Mouse (Mus musculus) embryonic facial prominence, embryonic 11.5 days (tissue): ENCODE measurements around the gene Tnrc6c. TPM values are rescaled to one million over a fixed set of nuclear protein-coding genes. Genes with fewer than 3 reads are reported as not detected.

Experiments used
- ATAC-seq: fragments of 200-750 bp; cut with Nextera tagmentation; replicated peaks from 2 replicates; pipeline ENCODE4 v1.8.0; 2017; ENCODE audit warnings: low read depth; ENCODE audit not compliant: insufficient number of reproducible peaks, low FRiP score, low TSS enrichment
- DNase-seq: peaks from one replicate; pipeline ENCODE4 v3.0.0-alpha.2; 2015; ENCODE audit warnings: low spot score
- H3K27ac ChIP-seq: fragments of 300-500 bp; sonication (generic); replicated peaks from 2 replicates; pipeline ENCODE4 v1.5.1; 2014; ENCODE audit warnings: mild to moderate bottlenecking, low read depth, low read length, control low read depth
- H3K27me3 ChIP-seq: fragments of 300-500 bp; sonication (generic); 2 replicates; pipeline ENCODE4 v1.6.1; 2014; ENCODE audit warnings: mild to moderate bottlenecking, low read length, moderate library complexity, mixed read lengths; ENCODE audit not compliant: control insufficient read depth, insufficient read depth
- H3K36me3 ChIP-seq: fragments of 300-500 bp; sonication (generic); replicated peaks from 2 replicates; pipeline ENCODE4 v1.6.1; 2014; ENCODE audit warnings: low read depth, mild to moderate bottlenecking, low read length, moderate library complexity, mixed read lengths; ENCODE audit not compliant: control insufficient read depth, insufficient read depth
- H3K4me1 ChIP-seq: fragments of 300-500 bp; sonication (generic); 2 replicates; pipeline ENCODE4 v1.6.1; 2014; ENCODE audit warnings: low read length, mixed read lengths; ENCODE audit not compliant: control insufficient read depth, insufficient read depth
- H3K4me2 ChIP-seq: fragments of 300-500 bp; sonication (generic); 2 replicates; pipeline ENCODE4 v1.6.1; 2014; ENCODE audit warnings: low read depth, mild to moderate bottlenecking, control low read depth, low read length, moderate library complexity
- H3K4me3 ChIP-seq: fragments of 300-500 bp; sonication (generic); 2 replicates; pipeline ENCODE4 v1.5.1; 2014; ENCODE audit warnings: low read depth, low read length, control low read depth
- H3K9ac ChIP-seq: fragments of 300-500 bp; sonication (generic); replicated peaks from 2 replicates; pipeline ENCODE4 v1.6.1; 2014; ENCODE audit warnings: mild to moderate bottlenecking, control low read depth, low read length
- H3K9me3 ChIP-seq: fragments of 300-500 bp; sonication (generic); replicated peaks from 2 replicates; pipeline ENCODE4 v1.6.1; 2016; ENCODE audit warnings: mild to moderate bottlenecking, low read length, inconsistent platforms, mixed read lengths; ENCODE audit not compliant: control insufficient read depth
- WGBS: fragments of 180-500 bp; shearing (Covaris S2); extraction: QIAGEN DNeasy Blood & Tissue Kit; methylation state at CpG from one replicate; pipeline ENCODE4 v1.1.7; 2014; 5-methylcytosine and 5-hydroxymethylcytosine counted together
- polyA plus RNA-seq: library from polyadenylated mRNA; unstranded; fragments of >200 nt; fragmentation: Nextera tagmentation; extraction: Ambion mirVana; gene quantifications from 2 replicates; pipeline ENCODE4 v1.2.1, GENCODE M21; 2014

The Tnrc6c gene
- polyA plus RNA-seq, 1 experiment from 2014 or later = 16.7 TPM

DNA sequence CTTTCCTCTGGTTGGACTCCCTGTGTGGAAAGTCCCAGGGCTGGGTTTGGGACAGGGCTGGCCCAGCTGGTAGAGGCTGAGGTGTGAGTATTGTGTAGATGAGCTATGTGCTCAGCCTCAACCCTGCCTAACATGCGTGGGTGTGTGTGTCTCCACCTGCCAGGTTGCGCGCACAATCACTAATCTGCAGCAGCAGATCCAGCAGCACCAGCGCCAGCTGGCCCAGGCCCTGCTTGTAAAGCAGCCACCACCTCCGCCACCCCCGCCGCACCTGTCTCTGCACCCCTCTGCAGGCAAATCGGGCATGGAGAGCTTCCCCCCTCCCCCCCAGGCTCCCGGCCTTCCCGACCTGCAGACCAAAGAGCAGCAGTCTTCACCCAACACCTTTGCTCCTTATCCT, 95.3 kb downstream of the Tnrc6c start:
- H3K4me3 ChIP-seq = no peak overlapping the region
- H3K4me2 ChIP-seq = no peak overlapping the region
- no peaks in the 10 kb centered on the region for H3K4me1 ChIP-seq
- peaks cover 19% of the 10 kb centered on the region for H3K36me3 ChIP-seq
- no peaks in the 10 kb centered on the region for H3K27me3 ChIP-seq
- ATAC-seq (no peak), DNase-seq (no peak)
- WGBS = 88% methylated on average over 10 of the region's 10 CpGs
- H3K27ac ChIP-seq = no peak overlapping the region
- no peaks in the 10 kb centered on the region for H3K9me3 ChIP-seq
- H3K9ac ChIP-seq = no peak overlapping the region

DNA sequence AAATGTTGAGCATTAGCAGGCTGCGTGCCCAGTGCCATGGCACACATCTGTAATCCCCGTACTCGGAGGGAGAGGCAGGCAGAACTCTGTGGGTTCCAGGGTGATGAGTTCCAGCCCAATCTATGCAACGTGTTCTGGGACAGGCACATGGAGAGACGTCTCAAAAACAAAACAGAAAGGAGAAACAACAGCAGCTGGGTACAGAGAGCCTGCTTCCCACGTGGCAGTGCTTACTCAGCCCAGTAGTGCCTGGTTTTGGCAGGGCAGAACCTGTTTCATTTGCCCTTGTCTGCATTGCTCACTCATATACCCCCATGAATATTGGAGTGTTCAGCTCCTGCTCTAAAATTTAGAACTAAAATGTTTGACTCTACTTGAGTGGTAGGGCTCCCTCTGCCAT, 97.5 kb downstream of the Tnrc6c start:
- H3K36me3 ChIP-seq = peaks cover 29% of the 10 kb centered on the region

DNA sequence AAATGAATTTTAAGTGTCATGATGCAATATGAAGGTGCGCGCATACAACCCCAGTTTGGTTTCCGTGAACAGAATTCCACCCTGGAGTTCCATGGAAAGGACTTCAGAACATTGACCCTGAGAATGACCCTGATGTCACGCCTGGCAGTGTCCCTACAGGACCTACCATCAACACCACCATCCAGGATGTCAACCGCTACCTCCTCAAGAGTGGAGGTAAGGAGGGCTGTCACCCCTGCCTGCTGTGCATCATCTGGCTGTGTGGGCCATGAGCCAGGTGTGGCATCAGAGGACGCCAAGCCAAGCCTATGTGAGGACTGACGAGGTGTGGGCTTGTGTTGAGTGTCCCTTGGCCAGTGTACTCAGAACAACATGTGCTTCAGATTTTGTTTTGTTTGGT, 101.8 kb downstream of the Tnrc6c start:
- DNase-seq = no peak
- no peaks in the 10 kb centered on the region for H3K9me3 ChIP-seq
- H3K4me2 ChIP-seq = no peak overlapping the region
- H3K4me1 ChIP-seq = no peaks in the 10 kb centered on the region
- WGBS = 96% methylated on average over 7 of the region's 7 CpGs
- H3K9ac ChIP-seq = no peak overlapping the region
- H3K36me3 ChIP-seq = peaks cover 29% of the 10 kb centered on the region
- no peak for ATAC-seq
- H3K27me3 ChIP-seq = no peaks in the 10 kb centered on the region
- H3K27ac ChIP-seq = no peak overlapping the region
- no peak overlapping the region for H3K4me3 ChIP-seq

More for the DNA sequence above, 97.5 kb downstream of the Tnrc6c start:
- H3K4me1 ChIP-seq = no peaks in the 10 kb centered on the region
- no peak overlapping the region for H3K4me3 ChIP-seq
- H3K9ac ChIP-seq = no peak overlapping the region
- no peaks in the 10 kb centered on the region for H3K27me3 ChIP-seq
- ATAC-seq (no peak), DNase-seq (no peak)
- WGBS = 92% methylated on average over 6 of the region's 6 CpGs
- no peak overlapping the region for H3K4me2 ChIP-seq
- no peak overlapping the region for H3K27ac ChIP-seq
- no peaks in the 10 kb centered on the region for H3K9me3 ChIP-seq

DNA sequence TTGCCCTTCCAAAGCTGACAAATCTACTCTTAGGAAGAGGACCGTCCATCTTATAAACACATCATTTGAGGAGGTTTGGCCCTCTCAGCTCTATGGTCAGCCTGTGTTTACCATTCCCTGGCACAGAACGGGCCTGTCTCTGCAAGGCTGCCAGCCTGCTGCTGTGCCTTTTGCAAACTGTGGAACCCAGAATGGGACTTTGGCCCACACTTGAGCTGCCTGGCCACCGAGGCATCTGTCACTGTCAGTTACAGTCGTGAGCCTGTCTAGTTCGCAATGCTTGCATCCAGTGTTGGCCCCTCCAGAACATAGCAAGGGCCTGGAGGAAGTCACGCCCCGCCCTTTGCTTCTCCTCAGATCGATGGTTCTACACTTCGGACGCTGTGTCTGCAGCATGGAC, 105.2 kb downstream of the Tnrc6c start:
- peaks cover 29% of the 10 kb centered on the region for H3K36me3 ChIP-seq
- H3K4me2 ChIP-seq = no peak overlapping the region
- H3K9me3 ChIP-seq = no peaks in the 10 kb centered on the region
- no peaks in the 10 kb centered on the region for H3K27me3 ChIP-seq
- no peak overlapping the region for H3K9ac ChIP-seq
- no peak overlapping the region for H3K27ac ChIP-seq
- no peaks in the 10 kb centered on the region for H3K4me1 ChIP-seq
- WGBS = 95% methylated on average over 10 of the region's 10 CpGs
- DNase-seq (no peak), ATAC-seq (no peak)
- H3K4me3 ChIP-seq = no peak overlapping the region

DNA sequence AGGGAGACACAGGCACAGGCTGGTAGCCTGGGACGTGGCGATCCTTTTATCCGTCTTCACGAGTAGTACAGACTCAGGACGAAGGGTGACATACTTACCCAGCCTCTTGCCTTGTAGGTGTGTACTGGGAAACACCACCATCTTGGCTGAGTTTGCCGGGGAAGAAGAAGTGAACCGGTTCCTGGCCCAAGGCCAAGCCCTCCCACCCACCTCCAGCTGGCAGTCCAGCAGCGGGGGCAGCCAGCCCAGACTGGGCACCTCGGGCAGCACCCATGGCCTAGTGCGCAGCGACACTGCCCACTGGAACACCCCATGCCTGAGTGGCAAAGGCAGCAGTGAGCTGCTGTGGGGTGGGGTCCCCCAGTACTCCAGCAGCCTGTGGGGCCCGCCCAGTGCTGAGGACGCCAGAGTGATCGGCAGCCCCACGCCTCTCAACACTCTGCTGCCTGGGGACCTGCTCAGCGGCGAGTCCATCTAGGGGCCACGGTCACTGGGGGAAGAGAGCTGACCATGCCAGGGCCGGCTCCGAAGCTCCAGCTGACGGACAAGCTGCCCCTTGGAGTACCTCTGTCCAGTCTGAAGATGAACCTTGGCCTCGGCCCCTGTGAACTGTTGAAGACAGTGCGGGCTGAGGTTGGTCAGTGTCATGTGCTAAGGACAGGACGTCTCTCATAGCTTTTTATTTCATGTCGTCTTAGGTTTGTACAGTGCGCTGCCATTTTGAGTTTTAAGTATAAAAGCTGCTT, 106.5 kb downstream of the Tnrc6c start:
- H3K27me3 ChIP-seq = no peaks in the 10 kb centered on the region
- no peak overlapping the region for H3K4me2 ChIP-seq
- no peak overlapping the region for H3K9ac ChIP-seq
- WGBS = 94% methylated on average over 26 of the region's 26 CpGs
- H3K27ac ChIP-seq = no peak overlapping the region
- DNase-seq (no peak), ATAC-seq (no peak)
- H3K36me3 ChIP-seq = peaks cover 24% of the 10 kb centered on the region
- no peaks in the 10 kb centered on the region for H3K9me3 ChIP-seq
- H3K4me3 ChIP-seq = no peak overlapping the region
- H3K4me1 ChIP-seq = no peaks in the 10 kb centered on the region

DNA sequence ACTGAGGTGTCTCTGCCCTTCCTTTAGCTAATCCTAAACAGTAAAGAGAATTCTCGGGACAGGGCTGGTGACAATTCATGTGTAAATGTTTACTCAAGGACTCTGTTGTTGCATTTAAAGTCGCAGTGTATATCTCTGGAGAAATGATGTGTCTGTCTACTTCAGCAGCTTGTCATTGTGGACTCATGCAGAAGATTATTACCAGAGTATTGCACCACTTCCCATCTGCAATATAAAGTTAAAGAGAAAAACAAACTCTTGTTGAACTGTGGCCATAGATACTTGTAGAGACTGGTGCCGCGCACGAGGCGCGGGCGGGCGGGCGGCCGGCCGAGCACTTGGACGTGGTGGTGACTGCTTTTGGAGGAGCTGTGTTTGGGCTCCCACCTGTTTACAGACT, 107.7 kb downstream of the Tnrc6c start:
- ATAC-seq = no peak

DNA sequence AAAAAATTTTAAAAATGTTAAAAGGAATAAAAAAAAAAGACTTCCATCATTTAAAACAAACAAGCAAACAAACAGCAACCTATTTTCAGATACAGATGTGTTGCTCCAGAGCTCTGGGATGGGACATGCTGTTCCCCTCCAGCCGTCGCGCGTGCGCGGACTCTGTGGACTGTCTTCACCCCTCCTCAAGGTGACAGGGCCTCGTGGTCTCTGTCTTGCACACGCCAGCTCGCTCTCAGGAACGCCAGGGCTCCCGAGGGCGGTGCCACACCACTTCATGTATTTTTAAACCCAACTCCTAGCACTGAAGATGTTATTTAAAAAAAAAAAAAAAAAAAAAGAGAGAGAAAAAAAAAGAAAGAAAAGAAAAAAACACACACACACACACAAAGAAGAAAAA, 108.2 kb downstream of the Tnrc6c start:
- peaks cover 14% of the 10 kb centered on the region for H3K36me3 ChIP-seq
- no peak overlapping the region for H3K4me3 ChIP-seq
- H3K9me3 ChIP-seq = no peaks in the 10 kb centered on the region
- no peak overlapping the region for H3K27ac ChIP-seq
- no peaks in the 10 kb centered on the region for H3K27me3 ChIP-seq
- DNase-seq (no peak), ATAC-seq (no peak)
- H3K4me2 ChIP-seq = no peak overlapping the region
- no peak overlapping the region for H3K9ac ChIP-seq
- H3K4me1 ChIP-seq = no peaks in the 10 kb centered on the region
- WGBS = 92% methylated on average over 12 of the region's 12 CpGs

More for the DNA sequence above, 107.7 kb downstream of the Tnrc6c start:
- Histone ChIP-seq H3K27me3 (no peaks in the 10 kb centered on the region), H3K4me1 (no peaks in the 10 kb centered on the region), H3K27ac (no peak overlapping the region), H3K9ac (no peak overlapping the region), H3K4me3 (no peak overlapping the region), H3K9me3 (no peaks in the 10 kb centered on the region), H3K36me3 (peaks cover 14% of the 10 kb centered on the region), H3K4me2 (no peak overlapping the region)
- 92% methylated on average over 13 of the region's 13 CpGs for WGBS
- DNase-seq = no peak

- Histone ChIP-seq H3K4me3 (no peak overlapping the region), H3K4me2 (no peak overlapping the region), H3K9ac (no peak overlapping the region), H3K4me1 (no peaks in the 10 kb centered on the region), H3K9me3 (no peaks in the 10 kb centered on the region), H3K36me3 (peaks cover 10% of the 10 kb centered on the region), H3K27me3 (no peaks in the 10 kb centered on the region), H3K27ac (no peak overlapping the region)
- DNase-seq (no peak), ATAC-seq (no peak)
- 85% methylated on average over 9 of the region's 9 CpGs for WGBS
Observed at GRCm38 (mm10) chr11:117764319-117764718, 110.2 kb downstream of the Tnrc6c start.
